Mouse (Mus musculus): ENCODE measurements around the gene Hist1h2bh.

Hist1h2bh gene

GRCm38 (mm10) chr13:23505662-23506345, 37.4 kb downstream of the Hist1h2bh start:
- no peak for DNase-seq (ENCODE audit: low spot score)

DNA sequence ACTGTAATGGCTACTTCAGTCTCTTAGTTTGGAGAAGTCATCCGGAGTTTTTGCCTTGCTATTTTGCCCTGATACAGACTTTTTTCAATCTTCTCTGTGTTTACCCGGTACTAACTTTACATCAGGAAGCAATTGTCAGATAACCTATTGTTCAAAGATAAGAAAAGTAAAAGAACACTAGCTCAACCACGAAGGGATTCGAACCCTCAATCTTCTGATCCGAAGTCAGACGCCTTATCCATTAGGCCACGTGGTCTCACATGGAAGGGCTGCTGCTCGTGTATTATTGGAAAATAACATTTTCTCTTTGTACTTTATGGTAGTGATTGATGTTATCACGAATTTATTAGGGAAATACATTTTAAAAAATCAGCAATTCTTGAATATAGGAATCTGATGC, 39.4 kb downstream of the Hist1h2bh start:
- DNase-seq (ENCODE audit: low spot score), result no peak

- DNase-seq (ENCODE audit: low spot score), result no peak
Observed at GRCm38 (mm10) chr13:23502916-23503315, 40.3 kb downstream of the Hist1h2bh start.

DNA sequence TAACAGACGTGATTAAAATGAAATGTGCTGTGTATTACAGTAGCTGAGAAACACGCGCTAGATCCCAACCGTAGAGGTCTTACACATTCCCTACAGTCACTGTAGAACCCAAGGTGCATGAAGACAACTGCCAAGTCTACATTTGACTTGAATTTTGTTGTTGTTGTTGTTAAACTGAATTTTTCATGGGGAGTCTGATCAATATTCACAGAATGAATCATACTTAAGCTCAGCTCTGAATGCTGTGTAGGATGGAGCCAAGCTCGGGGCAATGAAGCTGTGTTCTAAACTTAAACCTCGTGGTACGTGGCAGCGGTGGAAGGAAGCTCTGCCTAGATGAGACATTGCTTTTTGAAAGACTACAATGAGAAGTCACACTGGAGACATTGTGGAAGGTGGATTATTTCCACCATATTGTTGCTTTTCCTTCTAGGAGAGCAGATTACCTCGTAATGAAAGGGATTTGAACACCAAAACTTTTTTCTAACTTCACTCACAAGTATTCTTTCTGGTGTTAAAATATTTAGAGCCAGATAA, 41.1 kb downstream of the Hist1h2bh start:
- no peak for DNase-seq (ENCODE audit: low spot score)

DNA sequence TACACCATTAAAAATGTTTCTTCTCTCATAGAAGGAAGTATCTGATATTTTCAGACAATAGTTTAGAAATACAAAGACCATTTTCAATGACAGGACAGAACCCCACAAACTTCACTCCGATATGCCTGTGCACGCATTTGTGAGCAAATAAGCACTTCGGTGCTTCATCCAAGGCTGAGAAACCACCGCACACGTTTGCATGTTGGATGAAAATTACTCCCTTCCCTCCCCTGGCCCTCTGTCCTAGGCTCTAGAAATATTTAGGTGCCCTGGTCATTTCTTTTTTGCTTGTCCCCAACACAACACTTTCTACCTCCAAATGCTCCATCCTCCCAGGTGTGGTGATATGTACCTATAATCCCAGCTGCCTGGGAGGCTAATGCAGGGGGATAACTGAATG, 41.7 kb downstream of the Hist1h2bh start:
- DNase-seq (ENCODE audit: low spot score), result no peak

DNA sequence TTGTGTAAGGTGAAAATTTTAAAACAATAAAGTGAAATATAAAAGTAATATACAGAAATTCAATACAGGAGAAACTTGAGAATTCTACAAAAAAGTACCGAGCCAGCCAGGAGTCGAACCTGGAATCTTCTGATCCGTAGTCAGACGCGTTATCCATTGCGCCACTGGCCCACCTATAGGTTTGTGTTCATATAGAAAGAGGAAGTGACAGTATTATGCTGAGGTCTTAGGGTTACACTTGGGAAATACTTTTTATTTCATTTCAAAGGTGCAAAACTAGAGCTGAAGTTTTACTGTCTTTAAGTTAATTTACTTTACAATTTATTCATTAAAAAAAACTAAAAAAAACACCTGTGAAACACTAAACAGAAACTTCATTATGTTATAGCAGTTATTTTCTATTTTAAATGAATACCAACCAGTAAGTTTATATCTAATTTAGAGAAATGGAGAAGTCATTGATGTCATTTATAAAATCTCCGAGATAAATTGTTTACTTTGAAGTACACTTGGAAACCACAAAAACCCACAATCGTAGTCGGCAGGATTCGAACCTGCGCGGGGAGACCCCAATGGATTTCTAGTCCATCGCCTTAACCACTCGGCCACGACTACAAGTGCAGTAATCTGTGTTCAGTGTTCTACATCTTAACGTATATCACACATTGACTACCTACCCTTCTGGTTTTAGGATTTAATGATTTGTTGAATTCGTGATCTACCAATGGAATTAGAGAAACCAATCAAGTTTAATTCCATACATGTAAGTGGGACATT, 42.6 kb downstream of the Hist1h2bh start:
- DNase-seq (ENCODE audit: low spot score), result peak; percentile 63

DNA sequence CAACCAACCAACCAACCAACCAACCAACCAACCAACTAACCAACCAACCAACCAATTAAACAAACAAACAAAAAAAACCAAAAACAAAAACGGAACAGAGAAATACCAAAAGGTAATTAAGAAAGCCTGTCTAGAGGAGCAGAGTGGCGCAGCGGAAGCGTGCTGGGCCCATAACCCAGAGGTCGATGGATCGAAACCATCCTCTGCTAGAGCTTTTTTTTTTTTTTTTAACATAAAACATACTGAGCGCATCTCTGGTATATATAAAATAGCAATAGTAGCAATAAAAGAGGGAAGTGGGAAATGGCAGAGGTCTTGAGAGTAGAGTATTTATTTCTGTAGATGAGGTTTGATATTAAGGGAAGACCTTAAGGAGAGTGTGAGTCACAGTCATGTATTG, 43.2 kb downstream of the Hist1h2bh start:
- DNase-seq (ENCODE audit: low spot score), result no peak

DNA sequence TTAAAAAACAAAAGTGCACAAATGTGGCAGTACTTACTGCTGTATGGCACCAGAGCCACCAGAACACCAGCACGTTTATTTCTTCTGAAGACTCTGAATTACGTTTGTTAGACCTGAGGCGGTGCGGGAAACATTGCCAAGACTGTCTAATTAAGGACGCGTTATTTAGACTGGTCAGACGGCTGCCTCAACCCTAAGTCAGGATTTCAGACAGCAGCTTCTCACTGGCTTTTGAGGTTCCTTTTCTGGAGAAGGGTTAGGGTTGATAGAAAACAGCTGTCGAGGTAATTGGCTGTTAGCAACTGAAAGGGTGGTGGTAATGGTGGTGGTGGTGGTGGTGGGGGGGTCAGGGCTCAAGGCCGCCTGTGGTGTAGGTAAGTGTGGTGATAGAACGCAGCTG, 44.5 kb downstream of the Hist1h2bh start:
- no peak for DNase-seq (ENCODE audit: low spot score)

- no peak for DNase-seq (ENCODE audit: low spot score)
Observed at GRCm38 (mm10) chr13:23497656-23498321, 45.4 kb downstream of the Hist1h2bh start.

DNA sequence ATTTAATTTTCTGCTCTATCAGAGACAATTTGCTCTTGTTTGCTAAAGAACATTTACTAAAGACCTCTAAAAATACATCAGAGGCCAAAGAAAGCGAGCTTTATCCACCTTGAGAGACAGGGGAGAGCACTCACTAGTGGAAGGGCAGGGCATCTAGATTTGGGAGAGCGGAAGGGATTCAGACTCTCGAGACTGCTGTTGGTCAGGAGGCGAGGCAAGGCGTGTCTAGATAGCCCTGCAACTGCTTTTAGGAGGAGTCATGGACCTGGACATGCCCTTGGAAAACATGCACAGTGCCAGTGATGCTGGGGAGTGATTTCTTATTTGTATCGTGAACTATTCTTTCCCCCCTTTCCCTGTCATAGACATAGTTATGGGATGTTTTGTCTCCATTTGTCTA, 47.7 kb downstream of the Hist1h2bh start:
- no peak for DNase-seq (ENCODE audit: low spot score)

DNA sequence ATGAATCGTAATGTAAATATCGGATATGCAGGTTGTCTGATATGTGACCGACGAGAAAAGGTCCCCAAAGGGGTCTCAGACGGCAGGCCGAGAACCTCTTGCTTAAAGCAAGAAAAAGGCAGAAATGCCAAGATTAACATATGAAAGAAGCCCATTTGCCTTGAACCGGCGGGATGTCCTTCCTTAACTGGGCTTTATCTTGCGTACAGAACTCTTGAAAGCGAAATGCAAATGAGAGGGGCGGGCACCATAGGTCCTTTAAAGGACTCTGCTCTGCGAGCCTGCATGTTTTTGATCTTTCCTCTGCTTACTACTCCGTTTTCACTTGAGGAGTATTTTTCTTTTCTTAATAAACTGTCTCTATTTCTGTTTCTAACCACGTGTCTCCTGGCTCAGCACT, 51.2 kb downstream of the Hist1h2bh start:
- no peak for DNase-seq (ENCODE audit: low spot score)

Data from spleen, adult 12 weeks (tissue).